Mouse (Mus musculus) limb, embryonic 13.5 days (tissue): Measurements from ENCODE around the gene Tbx10. TPM values are rescaled to one million over a fixed set of nuclear protein-coding genes. Genes with fewer than 3 reads are reported as not detected.
"Not testable (repeated sequence)": the region's sequence is repeated elsewhere in the genome, so short reads cannot be mapped to it uniquely, and the experiment has no call there.

Source experiments
- ATAC-seq: fragments of 200-750 bp; cut with Nextera tagmentation; 2 replicates; pipeline ENCODE4 v1.8.0; 2017; ENCODE audit warnings: low read depth, moderate number of reproducible peaks, moderate TSS enrichment; ENCODE audit not compliant: low FRiP score
- H3K27ac ChIP-seq: fragments of 300-500 bp; sonication (generic); 2 replicates; pipeline ENCODE4 v1.5.1; 2015; ENCODE audit warnings: inconsistent platforms, mild to moderate bottlenecking, moderate library complexity
- H3K27me3 ChIP-seq: fragments of 300-500 bp; sonication (generic); 2 replicates; pipeline ENCODE4 v1.6.1; 2015; ENCODE audit warnings: mild to moderate bottlenecking, inconsistent platforms
- H3K36me3 ChIP-seq: fragments of 300-500 bp; sonication (generic); 2 replicates; pipeline ENCODE4 v1.6.1; 2015; ENCODE audit warnings: inconsistent platforms, mild to moderate bottlenecking, moderate library complexity
- H3K4me1 ChIP-seq: fragments of 300-500 bp; sonication (generic); 2 replicates; pipeline ENCODE4 v1.6.1; 2015; ENCODE audit warnings: inconsistent platforms
- H3K4me2 ChIP-seq: fragments of 300-500 bp; sonication (generic); replicated peaks from 2 replicates; pipeline ENCODE4 v1.6.1; 2015; ENCODE audit warnings: inconsistent platforms, mild to moderate bottlenecking, moderate library complexity
- H3K4me3 ChIP-seq: fragments of 300-500 bp; sonication (generic); 2 replicates; pipeline ENCODE4 v1.5.1; 2015; ENCODE audit warnings: moderate library complexity, mild to moderate bottlenecking, inconsistent platforms
- H3K9ac ChIP-seq: fragments of 300-500 bp; sonication (generic); 2 replicates; pipeline ENCODE4 v1.6.1; 2015; ENCODE audit warnings: mild to moderate bottlenecking, inconsistent platforms
- H3K9me3 ChIP-seq: fragments of 300-500 bp; sonication (generic); 2 replicates; pipeline ENCODE4 v1.6.1; 2016; ENCODE audit warnings: inconsistent platforms
- WGBS: fragments of 180-500 bp; shearing (Covaris S2); methylation state at CpG from one replicate; pipeline ENCODE4 v1.1.7; 2015; 5-methylcytosine and 5-hydroxymethylcytosine counted together
- polyA plus RNA-seq: library from polyadenylated mRNA; unstranded; fragments of >200 nt; fragmentation: Nextera tagmentation; extraction: Ambion mirVana; gene quantifications from 2 replicates; pipeline ENCODE4 v1.2.1, GENCODE M21; 2015

The Tbx10 gene
- polyA plus RNA-seq, 1 experiment from 2014 or later: not detected

DNA sequence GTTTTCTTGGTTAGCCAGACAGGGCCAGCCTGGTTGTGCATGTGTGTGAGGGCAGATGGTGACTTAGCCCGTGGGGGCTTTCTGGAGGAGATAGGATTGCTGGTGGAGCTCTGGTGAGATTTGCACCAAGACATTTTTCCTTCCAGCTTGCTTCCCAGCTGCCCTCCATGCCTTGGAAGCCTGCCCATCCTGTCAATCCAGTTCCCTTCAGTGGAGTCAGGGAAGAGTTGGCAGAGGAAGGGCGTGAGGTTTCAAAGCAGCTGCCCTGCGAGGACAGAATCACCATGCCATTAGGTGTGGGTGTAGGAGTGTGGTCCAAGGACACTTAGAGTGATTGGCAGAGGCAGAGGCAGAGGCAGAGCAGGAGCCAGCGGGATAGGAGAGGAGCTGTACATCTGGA lies 34.1 kb upstream of the Tbx10 start, which contains the start of gene Aldh3b3:
Gene Aldh3b3 (plus strand): TSS at position 176 of the 400 bp plus-strand sequence.
- Histone ChIP-seq H3K4me3 (no peak within 1 kb of the TSS), H3K9me3 (no peaks in the 10 kb centered on the region), H3K27me3 (no peaks in the 10 kb centered on the region), H3K9ac (no peak within 1 kb of the TSS), H3K36me3 (no peaks in the 10 kb centered on the region), H3K4me2 (no peak within 1 kb of the TSS), H3K27ac (no peak within 1 kb of the TSS), H3K4me1 (no peaks in the 10 kb centered on the region)
- WGBS: 76% methylated on average over 4 of the region's 4 CpGs
- ATAC-seq: no peak

DNA sequence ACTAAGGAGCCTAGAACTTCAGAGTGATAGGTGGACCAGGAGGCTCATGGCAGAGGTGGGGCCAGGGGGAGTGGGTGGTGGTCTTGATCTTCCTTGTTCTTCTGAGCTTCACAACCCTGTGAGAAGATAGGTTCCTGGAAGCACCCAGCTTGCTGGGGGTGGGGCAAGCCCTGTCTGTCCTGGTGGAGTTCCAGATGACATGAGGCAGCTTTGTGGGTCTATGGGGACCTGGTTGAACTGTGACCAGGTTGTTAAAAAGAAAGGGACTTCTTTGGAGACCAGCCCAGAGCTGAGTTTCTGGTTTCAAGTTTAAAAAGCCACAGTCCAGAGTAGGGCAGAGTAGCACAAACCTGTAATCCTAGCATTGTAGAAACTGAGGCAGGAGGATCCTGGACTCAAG lies 33.5 kb upstream of the Tbx10 start:
- H3K9me3 ChIP-seq: no peaks in the 10 kb centered on the region
- no peaks in the 10 kb centered on the region for H3K36me3 ChIP-seq
- no peak overlapping the region for H3K4me2 ChIP-seq
- no peaks in the 10 kb centered on the region for H3K4me1 ChIP-seq
- H3K27me3 ChIP-seq: no peaks in the 10 kb centered on the region
- no peak overlapping the region for H3K27ac ChIP-seq
- no peak overlapping the region for H3K9ac ChIP-seq
- no peak for ATAC-seq
- H3K4me3 ChIP-seq: no peak overlapping the region

DNA sequence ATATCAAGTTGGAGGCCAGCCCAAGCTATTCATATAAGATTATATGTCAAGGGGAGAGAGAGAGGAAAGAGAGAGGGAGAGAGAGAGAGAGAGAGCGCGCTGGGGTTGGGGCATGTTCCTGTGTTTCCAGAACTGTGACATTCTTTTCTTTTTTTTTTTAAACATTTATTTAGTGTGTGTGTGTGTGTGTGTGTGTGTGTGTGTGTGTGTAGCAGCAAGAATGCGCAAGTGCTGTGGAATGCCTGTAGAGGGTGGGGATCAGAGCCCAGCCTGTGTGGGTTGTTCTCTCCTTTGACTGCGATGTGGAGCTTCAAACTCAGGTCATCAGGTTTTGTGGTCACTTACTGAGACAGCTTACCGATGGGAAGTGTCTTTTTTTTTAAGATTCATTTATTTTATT lies 32.3 kb upstream of the Tbx10 start:
- Histone ChIP-seq H3K27ac (no peak overlapping the region), H3K27me3 (no peaks in the 10 kb centered on the region), H3K36me3 (no peaks in the 10 kb centered on the region), H3K9ac (no peak overlapping the region), H3K4me3 (no peak overlapping the region), H3K4me2 (no peak overlapping the region), H3K9me3 (no peaks in the 10 kb centered on the region), H3K4me1 (no peaks in the 10 kb centered on the region)
- no peak for ATAC-seq
- WGBS: 87% methylated on average over 5 of the region's 5 CpGs

DNA sequence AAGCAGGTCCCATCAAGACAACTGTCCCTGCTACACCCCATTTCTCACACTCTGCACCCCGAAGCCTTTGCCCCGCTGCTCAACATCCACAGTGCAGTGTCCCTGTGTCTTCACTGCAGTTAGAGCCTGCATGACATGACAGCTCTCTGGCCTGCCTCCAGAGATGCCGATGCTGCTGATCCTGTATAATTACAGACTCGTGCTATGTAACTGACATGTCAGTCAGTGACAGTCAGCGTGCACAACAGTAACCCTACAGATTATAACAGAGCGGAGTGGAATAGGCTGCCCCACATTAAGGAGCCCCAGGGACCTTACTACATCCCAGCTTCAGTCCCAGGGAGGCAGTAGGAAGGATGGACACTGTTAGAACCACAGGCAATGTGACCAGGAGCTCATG lies 30.7 kb upstream of the Tbx10 start:
- 85% methylated on average over 6 of the region's 6 CpGs for WGBS
- H3K36me3 ChIP-seq, H3K4me1 ChIP-seq, H3K9ac ChIP-seq, H3K4me3 ChIP-seq, H3K27ac ChIP-seq, H3K9me3 ChIP-seq, H3K27me3 ChIP-seq, H3K4me2 ChIP-seq, ATAC-seq: not testable (repeated sequence)

DNA sequence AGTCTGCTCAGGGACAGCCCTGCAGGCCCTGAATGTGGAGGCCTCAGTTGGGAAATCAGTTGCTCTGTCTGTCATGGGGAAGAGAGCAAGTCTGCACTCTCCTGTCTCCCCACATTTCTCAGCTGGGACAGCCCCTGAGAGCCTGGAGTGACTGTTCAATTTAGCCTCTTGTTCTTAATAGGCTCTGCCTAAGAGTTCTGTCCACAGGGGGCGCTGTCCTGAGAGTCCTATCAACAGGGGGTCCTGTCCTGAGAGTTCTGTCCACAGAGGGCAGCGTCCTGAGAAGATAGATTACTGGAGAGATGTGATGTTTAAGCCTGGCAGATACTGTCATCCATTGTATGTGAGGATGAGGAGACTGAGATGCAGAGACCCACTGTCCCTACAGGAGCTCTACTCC lies 30.1 kb upstream of the Tbx10 start:
- 14% methylated on average over 2 of the region's 2 CpGs for WGBS
- Histone ChIP-seq H3K36me3 (no peaks in the 10 kb centered on the region), H3K9me3 (no peaks in the 10 kb centered on the region), H3K27me3 (no peaks in the 10 kb centered on the region), H3K27ac (no peak overlapping the region), H3K4me2 (no peak overlapping the region), H3K4me1 (no peaks in the 10 kb centered on the region), H3K9ac (no peak overlapping the region), H3K4me3 (no peak overlapping the region)
- no peak for ATAC-seq

DNA sequence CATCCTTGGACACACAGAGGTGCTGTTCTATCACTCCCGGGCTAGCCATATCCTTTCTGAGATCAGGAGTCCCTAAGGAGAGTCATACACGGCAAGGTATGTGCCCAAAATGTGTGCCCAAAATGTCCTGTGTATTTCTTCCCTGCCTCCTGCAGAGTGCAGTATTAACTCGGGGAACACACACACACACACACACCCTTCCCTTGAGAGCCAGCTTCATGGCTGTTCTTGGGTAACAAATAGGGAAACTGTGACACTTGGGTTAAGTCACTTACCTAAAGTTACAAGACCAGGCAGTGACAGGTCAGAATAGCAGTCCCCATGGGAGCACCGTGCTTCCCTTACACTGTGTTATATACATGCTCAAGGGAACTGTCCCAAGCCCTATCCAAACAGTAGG lies 28.5 kb upstream of the Tbx10 start:
- H3K4me2 ChIP-seq: no peak overlapping the region
- WGBS: 76% methylated on average over 4 of the region's 4 CpGs

DNA sequence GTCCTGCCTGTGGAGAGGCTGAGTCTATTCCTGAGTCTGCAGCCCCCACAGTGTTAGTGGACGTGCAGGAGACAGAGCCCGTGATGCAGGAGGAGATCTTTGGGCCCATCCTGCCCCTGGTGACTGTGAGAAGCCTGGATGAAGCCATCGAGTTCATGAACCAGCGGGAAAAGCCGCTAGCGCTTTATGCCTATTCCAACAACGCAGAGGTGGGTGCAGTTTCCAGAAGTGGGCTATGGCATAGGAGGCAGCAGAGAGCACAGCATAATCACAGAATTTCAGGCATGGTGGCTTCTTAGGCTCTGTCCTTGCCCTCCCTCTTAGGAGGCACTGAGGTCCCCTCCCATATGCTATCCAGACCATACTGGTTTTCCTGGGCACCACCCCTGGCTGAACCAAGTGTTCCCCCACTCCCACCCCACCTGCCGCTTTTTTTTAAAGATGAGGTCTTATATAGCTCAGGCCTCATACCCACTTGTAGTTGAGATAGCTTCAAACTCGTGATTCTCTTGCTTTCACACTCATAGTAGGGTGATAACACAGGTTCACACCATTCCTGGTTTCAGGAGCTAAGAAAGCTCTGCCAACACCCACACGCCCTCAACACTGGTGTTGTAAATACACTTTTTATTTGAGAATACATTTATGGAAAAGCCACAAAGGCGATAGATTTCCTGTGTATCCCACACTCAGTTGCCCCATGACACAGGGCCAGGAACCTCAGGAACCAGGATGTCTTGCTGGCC lies 26.0 kb upstream of the Tbx10 start:
- Histone ChIP-seq H3K4me3 (no peak overlapping the region), H3K4me1 (no peaks in the 10 kb centered on the region), H3K27me3 (no peaks in the 10 kb centered on the region), H3K9me3 (no peaks in the 10 kb centered on the region), H3K36me3 (no peaks in the 10 kb centered on the region), H3K27ac (no peak overlapping the region), H3K4me2 (no peak overlapping the region), H3K9ac (no peak overlapping the region)
- ATAC-seq: no peak
- 68% methylated on average over 11 of the region's 11 CpGs for WGBS

More for the DNA sequence above, 28.5 kb upstream of the Tbx10 start:
- Histone ChIP-seq H3K9me3 (no peaks in the 10 kb centered on the region), H3K36me3 (no peaks in the 10 kb centered on the region), H3K4me3 (no peak overlapping the region), H3K9ac (no peak overlapping the region), H3K27me3 (no peaks in the 10 kb centered on the region), H3K27ac (no peak overlapping the region), H3K4me1 (no peaks in the 10 kb centered on the region)
- ATAC-seq: no peak

DNA sequence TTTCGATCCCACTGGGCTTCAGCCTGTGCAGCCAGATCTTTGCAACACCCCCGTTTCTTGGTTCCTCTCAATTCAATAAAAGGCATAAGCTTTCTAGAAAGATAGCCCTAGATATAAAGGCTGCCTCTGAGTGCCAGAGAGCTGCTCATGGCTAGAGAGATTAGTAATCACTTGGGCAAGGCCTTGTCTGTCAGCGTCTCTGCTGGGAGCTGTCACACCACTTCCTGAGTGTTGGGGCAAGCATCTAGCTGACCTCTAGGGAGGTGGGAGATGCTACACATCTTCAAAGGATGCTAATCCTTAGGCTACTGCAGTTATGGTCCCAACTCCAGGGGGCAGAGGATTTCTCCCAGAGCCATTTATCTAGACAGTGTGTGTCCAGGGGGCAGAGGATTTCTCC lies 25.3 kb upstream of the Tbx10 start:
- 49% methylated on average over 3 of the region's 3 CpGs for WGBS
- H3K4me2 ChIP-seq: no peak overlapping the region

DNA sequence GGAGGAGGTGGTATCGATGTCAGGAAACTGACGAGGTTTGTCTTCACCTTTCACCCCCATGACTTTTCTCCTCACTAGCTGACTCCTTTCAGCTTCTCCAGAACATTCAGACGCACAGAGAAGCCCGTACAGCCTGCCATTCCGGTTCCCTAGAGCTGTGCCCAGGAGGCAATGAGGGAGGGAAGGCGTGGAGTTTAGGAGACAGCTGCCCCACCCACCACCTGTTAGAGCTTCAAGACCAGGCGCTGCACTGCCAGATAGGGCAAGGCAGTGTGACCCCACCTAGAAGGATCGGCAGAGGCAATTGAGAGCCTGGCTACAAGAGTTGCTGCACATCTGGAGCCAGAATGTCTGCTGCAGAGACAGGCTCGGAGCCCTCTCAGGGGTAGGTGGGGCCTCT lies 20.3 kb upstream of the Tbx10 start, which contains the start of gene Aldh3b2:
Gene Aldh3b2 (plus strand): TSS at position 100 of the 400 bp plus-strand sequence.
- Histone ChIP-seq H3K27me3 (no peaks in the 10 kb centered on the region), H3K9ac (no peak within 1 kb of the TSS), H3K36me3 (no peaks in the 10 kb centered on the region), H3K9me3 (no peaks in the 10 kb centered on the region), H3K4me1 (peaks cover 5% of the 10 kb centered on the region; the same call in 1 of the 2 replicates), H3K4me3 (no peak within 1 kb of the TSS), H3K27ac (no peak within 1 kb of the TSS), H3K4me2 (no peak within 1 kb of the TSS)
- no peak for ATAC-seq
- WGBS: 17% methylated on average over 9 of the region's 9 CpGs

More for the DNA sequence above, 25.3 kb upstream of the Tbx10 start:
- Histone ChIP-seq H3K4me1 (peaks cover 2% of the 10 kb centered on the region; the same call in 1 of the 2 replicates), H3K9me3 (no peaks in the 10 kb centered on the region), H3K27ac (no peak overlapping the region), H3K4me3 (no peak overlapping the region), H3K36me3 (no peaks in the 10 kb centered on the region), H3K9ac (no peak overlapping the region), H3K27me3 (no peaks in the 10 kb centered on the region)
- no peak for ATAC-seq

DNA sequence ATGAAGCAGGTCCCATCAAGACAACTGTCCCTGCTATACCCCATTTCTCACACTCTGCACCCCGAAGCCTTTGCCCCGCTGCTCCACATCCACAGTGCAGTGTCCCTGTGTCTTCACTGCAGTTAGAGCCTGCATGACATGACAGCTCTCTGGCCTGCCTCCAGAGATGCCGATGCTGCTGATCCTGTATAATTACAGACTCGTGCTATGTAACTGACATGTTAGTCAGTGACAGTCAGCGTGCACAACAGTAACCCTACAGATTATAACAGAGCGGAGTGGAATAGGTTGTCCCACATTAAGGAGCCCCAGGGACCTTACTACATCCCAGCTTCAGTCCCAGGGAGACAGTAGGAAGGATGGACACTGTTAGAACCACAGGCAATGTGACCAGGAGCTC lies 17.9 kb upstream of the Tbx10 start:
- H3K4me2 ChIP-seq, H3K4me3 ChIP-seq, H3K9me3 ChIP-seq, ATAC-seq, H3K27ac ChIP-seq, H3K36me3 ChIP-seq, H3K4me1 ChIP-seq, H3K27me3 ChIP-seq, H3K9ac ChIP-seq: not testable (repeated sequence)
- WGBS: 80% methylated on average over 6 of the region's 6 CpGs

DNA sequence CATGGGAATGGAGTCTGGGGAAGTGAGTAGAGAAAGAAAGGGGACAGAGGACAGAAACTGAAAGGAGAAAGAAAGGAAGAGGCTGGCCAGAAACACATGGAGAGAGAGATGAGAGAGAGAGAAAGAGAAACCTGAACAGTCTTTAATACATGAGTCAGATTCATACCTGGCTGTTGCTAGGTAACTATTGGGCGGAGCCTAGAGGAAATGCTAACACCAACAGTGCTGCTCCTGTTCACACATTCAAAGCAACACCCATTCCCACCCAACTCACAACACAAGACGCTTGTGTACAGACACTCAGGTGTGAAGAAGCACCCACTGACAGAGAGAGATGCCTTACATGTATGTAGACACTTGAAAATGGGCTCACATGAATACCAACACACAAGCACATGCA lies 16.7 kb upstream of the Tbx10 start:
- Histone ChIP-seq H3K27me3 (no peaks in the 10 kb centered on the region), H3K9ac (no peak overlapping the region), H3K27ac (no peak overlapping the region), H3K4me1 (peaks cover 9% of the 10 kb centered on the region; the same call in 1 of the 2 replicates), H3K9me3 (no peaks in the 10 kb centered on the region), H3K4me2 (no peak overlapping the region), H3K36me3 (no peaks in the 10 kb centered on the region), H3K4me3 (no peak overlapping the region)
- WGBS: 64% methylated on average over 2 of the region's 2 CpGs
- no peak for ATAC-seq

DNA sequence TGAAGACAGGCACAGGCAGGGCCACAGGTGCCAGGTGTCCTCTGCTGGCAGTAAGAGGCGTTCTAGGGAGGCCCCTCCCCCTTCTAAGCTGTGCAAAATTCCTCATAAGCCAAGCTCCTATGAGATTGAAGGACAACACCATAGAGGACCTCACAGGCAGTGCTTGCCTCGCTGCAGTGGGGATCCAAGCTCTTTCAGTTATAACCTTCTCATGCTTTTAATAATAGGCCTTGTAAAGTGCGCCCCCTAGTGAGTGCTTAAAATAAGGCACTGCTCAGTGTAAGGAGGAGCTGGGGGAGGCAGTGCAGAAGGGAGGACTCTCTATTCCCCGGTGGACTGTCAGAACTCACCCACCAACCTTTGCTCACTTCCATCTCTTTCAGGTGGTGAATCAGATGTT lies 12.2 kb upstream of the Tbx10 start:
- Histone ChIP-seq H3K27me3 (no peaks in the 10 kb centered on the region), H3K4me2 (no peak overlapping the region), H3K27ac (no peak overlapping the region), H3K4me3 (no peak overlapping the region), H3K9ac (0 out of 2 replicates have a peak overlapping the region, but pooled peaks have one; percentile 21), H3K9me3 (no peaks in the 10 kb centered on the region), H3K4me1 (peaks cover 19% of the 10 kb centered on the region), H3K36me3 (no peaks in the 10 kb centered on the region)
- WGBS: 12% methylated on average over 4 of the region's 4 CpGs
- ATAC-seq: peak; percentile 50

DNA sequence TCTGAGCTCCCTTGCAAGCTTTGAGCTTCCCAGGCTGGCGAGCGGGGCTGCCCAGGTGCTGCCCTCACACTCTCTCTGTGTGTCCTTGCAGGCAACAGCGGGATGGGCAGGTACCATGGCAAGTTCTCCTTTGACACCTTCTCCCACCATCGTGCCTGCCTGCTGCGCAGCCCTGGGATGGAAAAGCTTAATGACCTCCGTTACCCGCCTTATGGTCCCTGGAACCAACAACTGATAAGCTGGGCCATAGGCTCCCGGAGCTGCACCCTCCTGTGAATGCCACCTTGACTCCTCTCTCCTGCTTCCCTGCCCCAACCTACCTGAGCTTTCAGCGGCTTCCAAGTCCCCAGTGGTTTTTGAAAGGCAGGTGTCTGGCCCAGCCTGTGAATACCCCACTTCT lies 11.6 kb upstream of the Tbx10 start:
- Histone ChIP-seq H3K4me2 (no peak overlapping the region), H3K9me3 (no peaks in the 10 kb centered on the region), H3K4me1 (peaks cover 23% of the 10 kb centered on the region), H3K27me3 (no peaks in the 10 kb centered on the region), H3K27ac (no peak overlapping the region), H3K4me3 (no peak overlapping the region), H3K36me3 (no peaks in the 10 kb centered on the region), H3K9ac (no peak overlapping the region)
- ATAC-seq: no peak
- 67% methylated on average over 9 of the region's 9 CpGs for WGBS
